Mouse (Mus musculus) urinary bladder, postnatal 4 days (tissue): ENCODE data around the gene Foxn3.

Experiments
- DNase-seq, 2 experiments: peaks; one replicate each; pipeline ENCODE4 v3.0.0; 2021 to 2022; ENCODE audit warnings: low spot score in 2 of 2

Foxn3 gene

DNA sequence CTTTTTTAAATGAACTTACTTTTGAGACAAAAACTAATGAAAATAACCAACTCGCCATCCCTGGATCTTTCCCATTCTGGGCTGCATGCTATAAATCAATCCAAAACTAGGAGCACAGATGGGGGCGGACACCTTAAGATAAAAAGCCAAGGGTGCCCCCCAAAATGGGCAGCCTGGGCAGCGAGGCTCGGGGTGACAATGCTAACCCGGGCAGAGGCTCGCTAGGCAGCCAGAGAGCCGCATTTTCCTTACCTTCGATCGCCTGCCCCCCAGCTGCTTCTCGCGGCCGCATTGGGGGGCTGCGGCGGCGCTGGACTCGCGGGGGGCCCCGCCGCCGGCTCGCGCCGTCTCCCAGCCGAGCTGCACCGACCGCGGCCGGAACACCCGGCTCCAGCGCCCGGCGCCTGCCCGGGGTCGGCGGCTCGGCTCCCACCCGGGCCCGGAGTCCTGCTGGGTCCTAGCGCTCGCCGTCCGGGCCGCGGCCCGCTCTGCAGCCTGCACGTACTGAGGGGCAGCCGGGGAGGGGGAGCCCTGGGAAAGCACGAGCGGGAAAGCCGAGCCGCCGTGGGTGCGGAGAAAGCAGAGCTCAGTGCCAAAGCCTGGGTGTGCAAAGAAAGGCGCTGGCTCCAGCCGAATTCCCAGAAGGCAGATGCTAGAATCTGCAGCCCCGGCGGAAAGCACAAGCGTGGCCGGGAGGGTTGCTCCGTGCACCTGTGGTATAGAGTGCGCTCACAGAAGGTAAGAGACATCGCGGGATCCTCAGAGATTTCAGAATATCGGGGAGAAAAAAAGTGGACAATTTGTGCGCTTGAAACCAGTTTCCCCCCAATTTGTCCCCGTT, at the start of gene Foxn3:
Gene Foxn3, minus strand, starts transcription at position 364 of the 841 bp plus-strand sequence.
- peak; percentile 66 to 71 for DNase-seq

GRCm38 (mm10) chr12:99612181-99612871, 48.9 kb upstream of the Foxn3 start:
- DNase-seq: peak in 1 of 2 experiments; percentile 25

- no peak for DNase-seq
Measured at GRCm38 (mm10) chr12:99610868-99611267, 47.5 kb upstream of the Foxn3 start.

GRCm38 (mm10) chr12:99610069-99610815, 46.9 kb upstream of the Foxn3 start:
- peak in 1 of 2 experiments; percentile 22 for DNase-seq

- DNase-seq: no peak
Measured at GRCm38 (mm10) chr12:99609643-99610042, 46.3 kb upstream of the Foxn3 start.

GRCm38 (mm10) chr12:99608279-99608955, 45.0 kb upstream of the Foxn3 start:
- DNase-seq: no peak

DNA sequence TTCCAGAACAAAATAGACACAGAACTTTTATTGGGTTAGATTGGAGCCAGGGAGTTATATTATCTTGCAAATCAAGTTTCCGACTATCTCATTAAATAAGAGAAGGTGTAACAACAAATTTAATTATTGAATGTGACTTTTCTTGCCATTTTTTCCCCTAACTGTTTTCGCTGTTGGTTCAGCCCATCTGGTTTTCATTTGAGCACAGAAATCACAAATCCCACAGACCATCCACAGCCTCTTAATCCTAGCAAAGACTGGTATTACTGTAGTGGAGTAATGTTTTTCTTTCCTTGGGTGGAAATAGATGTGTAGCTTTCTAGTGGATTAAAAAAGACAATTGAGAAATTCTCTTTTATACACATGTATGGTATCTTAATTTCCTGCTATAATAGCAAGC, 40.0 kb upstream of the Foxn3 start:
- DNase-seq: no peak

- DNase-seq: no peak
Measured at GRCm38 (mm10) chr12:99601841-99602240, 38.5 kb upstream of the Foxn3 start.

- DNase-seq: no peak
Measured at GRCm38 (mm10) chr12:99601392-99601791, 38.0 kb upstream of the Foxn3 start.

DNA sequence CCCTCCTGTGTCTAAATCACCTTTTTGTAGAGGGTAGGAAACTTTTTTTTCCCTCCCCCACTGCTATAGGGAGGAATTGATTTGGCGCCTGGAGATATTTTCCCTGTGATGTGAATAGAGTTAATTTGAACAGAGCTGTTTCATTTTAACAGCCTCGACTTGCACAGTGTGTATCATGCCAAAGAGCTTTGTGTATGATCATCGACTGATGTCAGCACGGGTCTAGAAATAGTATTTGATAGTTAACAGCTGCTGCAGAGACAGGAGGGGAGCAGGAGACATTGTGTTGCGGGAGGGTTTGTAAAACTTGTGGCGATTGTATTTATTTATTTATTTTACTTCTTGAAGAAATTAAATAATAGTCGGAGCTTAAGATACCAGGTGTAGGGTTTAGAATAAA, 36.2 kb upstream of the Foxn3 start:
- no peak for DNase-seq

GRCm38 (mm10) chr12:99596397-99596796, 33.0 kb upstream of the Foxn3 start:
- no peak for DNase-seq

DNA sequence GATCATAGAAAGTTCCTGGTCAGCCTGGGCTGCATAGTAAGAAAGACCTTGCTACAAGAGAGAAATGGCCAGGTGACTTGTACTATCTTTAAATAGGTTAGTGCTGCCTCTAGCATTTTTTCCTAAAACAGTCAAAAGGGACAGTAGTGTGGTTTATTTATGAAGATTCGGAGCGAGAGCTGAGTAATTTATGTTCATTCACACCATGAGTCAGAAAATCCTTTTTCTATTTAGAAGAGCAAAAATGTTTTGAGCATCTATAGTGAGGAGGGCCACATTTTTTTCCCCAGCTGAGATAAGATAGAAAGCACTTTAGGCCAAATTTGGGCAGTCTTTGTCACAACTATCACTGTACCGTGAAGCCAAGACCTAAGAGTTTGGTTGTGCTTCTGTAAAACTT, 24.0 kb upstream of the Foxn3 start:
- no peak for DNase-seq

DNA sequence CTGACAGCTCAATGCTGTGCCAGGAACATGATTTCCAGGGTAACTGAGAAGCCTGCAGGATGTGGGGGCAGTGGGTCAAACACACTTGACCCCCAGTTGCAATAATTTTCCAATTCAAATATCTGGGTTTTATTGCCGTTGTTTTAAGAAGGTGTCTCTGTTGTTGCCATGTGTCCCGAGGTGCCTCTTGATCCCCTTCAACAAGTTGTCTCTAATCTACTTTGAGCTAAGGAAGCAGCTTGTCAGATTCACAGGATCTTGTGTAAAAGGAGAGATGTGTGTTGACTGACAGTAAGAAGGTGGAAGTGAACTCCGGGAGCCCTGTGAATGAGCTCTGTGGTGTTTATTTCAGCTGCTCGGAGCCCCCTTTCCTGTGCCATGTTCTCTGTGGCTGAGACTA, 16.6 kb upstream of the Foxn3 start:
- DNase-seq: no peak

GRCm38 (mm10) chr12:99576682-99577081, 13.3 kb upstream of the Foxn3 start:
- DNase-seq: no peak

- no peak for DNase-seq
Measured at GRCm38 (mm10) chr12:99574299-99574698, 10.9 kb upstream of the Foxn3 start.

- no peak for DNase-seq
Measured at GRCm38 (mm10) chr12:99573036-99573435, 9.7 kb upstream of the Foxn3 start.

GRCm38 (mm10) chr12:99571999-99572398, 8.6 kb upstream of the Foxn3 start:
- DNase-seq: no peak

- peak; percentile 33 to 78 for DNase-seq
Measured at GRCm38 (mm10) chr12:99570197-99570956, 7.0 kb upstream of the Foxn3 start.

- no peak for DNase-seq
Measured at GRCm38 (mm10) chr12:99565606-99566005, 2.2 kb upstream of the Foxn3 start.

GRCm38 (mm10) chr12:99564301-99564910, 1.0 kb upstream of the Foxn3 start:
- no peak for DNase-seq

- DNase-seq: no peak
Measured at GRCm38 (mm10) chr12:99562867-99563189, 554 bp downstream of the Foxn3 start.
